Mouse (Mus musculus): ENCODE data around the gene Mkrn1. TPM values are rescaled to one million over a fixed set of nuclear protein-coding genes. Genes with fewer than 3 reads are reported as not detected.
A peak's percentile ranks its signal among the peaks of the same experiment; 100 is the strongest.
"Not testable (repeated sequence)": the region's sequence is repeated elsewhere in the genome, so short reads cannot be mapped to it uniquely, and the experiment has no call there.

The Mkrn1 gene
- 94.2 and 101 TPM in 2 replicates for total RNA-seq (2021)
- long read RNA-seq, experiment 1, transcript Mkrn1-201 (8 exons, 3,046 nt): major isoform, 137 of 216 reads
- long read RNA-seq, experiment 1, transcript Mkrn1-203 (3 exons, 751 nt): minor isoform, 35 of 216 reads
- long read RNA-seq, experiment 1, transcript Mkrn1-202 (5 exons, 1,511 nt): minor isoform, 12 of 216 reads
- long read RNA-seq, experiment 1, partial matches to known transcripts: 8 of 216 reads
- long read RNA-seq, experiment 1, other reads (novel, unspliced or antisense): 24 of 216 reads
- long read RNA-seq, experiment 2, transcript Mkrn1-202 (5 exons, 1,511 nt): minor isoform, 13 of 170 reads
- long read RNA-seq, experiment 2, transcript Mkrn1-203 (3 exons, 751 nt): minor isoform, 26 of 170 reads
- long read RNA-seq, experiment 2, transcript Mkrn1-201 (8 exons, 3,046 nt): major isoform, 110 of 170 reads
- long read RNA-seq, experiment 2, partial matches to known transcripts: 9 of 170 reads
- long read RNA-seq, experiment 2, other reads (novel, unspliced or antisense): 12 of 170 reads

GRCm38 (mm10) chr6:39419851-39420721 is at the start of gene Mkrn1:
Gene Mkrn1, minus strand, starts transcription at chr6:39420462.
- DNase-seq: peak; percentile 83

- no peak for DNase-seq
Measured at GRCm38 (mm10) chr6:39469427-39469826, 49.2 kb upstream of the Mkrn1 start.

DNA sequence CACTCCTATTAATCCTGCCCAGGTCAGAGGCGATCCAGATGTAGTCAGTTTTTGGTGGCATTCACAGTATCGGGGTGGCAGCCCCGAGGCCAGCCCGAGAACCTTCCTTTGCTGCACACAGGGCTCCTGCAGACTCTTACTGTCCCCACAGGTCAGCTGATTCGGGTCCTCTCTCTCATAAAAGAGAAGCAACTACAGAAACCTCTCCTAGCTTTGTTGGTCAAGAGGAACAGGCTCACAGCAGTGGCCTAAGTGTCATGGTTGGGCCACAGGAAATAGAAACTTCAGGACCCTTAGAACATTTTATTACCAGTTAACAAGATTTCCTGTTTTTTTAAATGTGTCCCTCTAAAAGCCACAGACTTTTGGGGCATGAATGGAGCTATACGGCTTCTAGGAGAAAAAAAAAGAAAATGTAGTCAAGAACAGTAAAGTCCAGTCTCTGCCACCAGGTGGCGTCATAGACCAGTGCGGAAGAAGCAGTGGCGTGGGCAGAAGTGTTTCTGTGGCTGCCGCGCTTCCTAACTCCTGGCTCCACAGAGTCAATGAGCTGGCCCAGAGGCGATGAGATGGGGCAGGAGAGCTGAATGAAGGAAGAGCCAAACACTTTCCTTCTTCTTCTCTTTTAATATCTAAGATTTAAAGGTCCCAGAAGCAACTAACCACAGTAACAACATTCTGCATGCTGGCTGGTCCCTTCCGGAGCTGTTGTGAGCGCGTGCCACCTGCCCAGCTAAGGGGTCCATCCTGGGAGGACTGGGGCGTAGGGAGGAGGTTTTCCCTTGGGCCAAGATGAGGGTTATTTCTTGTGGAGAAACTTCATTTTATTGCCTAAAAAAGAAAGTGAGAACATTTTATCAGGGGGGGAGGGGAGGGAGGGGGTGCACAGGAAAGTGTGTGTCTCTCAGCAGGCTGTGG is 42.6 kb upstream of the Mkrn1 start:
- DNase-seq: peak; percentile 90

- DNase-seq: peak; percentile 40
Measured at GRCm38 (mm10) chr6:39460040-39460439, 39.8 kb upstream of the Mkrn1 start.

- no peak for DNase-seq
Measured at GRCm38 (mm10) chr6:39455339-39456160, 35.3 kb upstream of the Mkrn1 start.

GRCm38 (mm10) chr6:39454616-39455015 is 34.4 kb upstream of the Mkrn1 start:
- DNase-seq: no peak

DNA sequence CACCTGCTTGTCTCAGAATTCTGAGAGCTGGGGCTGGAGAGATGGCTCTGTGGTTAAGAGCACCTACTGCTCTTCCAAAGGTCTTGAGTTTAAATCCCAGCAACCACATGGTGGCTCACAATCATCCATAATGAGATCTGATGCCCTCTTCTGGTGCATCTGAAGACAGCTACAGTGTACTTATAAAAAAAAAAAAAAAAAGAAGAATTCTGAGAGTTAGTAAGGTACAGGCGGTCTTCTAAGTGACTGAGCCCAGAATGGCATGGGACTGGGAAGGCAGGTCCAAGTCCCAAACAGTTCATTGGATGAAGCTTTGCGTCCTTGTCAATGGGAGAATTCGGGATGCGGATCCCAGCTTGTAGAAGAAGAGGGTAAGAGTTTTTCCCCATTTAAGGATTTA is 33.3 kb upstream of the Mkrn1 start:
- no peak for DNase-seq

DNA sequence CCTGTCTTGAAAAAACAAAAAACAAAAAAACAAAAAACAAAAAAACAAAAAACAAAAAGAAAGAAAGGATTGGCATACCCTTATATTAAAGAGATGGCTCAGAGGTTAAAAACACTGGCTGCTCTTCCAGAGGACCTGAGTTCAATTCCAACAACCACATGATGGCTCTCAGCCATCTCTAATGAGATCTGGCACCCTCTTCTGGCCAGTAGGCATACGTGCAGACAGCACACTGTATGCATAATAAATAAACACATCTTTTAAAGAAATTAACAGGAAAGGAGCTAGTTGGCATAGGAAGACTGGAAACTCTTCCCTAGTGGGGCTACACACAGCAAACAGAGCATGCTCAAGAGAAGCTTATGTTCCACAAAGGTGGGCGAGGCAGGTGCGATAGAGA is 30.8 kb upstream of the Mkrn1 start:
- no peak for DNase-seq

DNA sequence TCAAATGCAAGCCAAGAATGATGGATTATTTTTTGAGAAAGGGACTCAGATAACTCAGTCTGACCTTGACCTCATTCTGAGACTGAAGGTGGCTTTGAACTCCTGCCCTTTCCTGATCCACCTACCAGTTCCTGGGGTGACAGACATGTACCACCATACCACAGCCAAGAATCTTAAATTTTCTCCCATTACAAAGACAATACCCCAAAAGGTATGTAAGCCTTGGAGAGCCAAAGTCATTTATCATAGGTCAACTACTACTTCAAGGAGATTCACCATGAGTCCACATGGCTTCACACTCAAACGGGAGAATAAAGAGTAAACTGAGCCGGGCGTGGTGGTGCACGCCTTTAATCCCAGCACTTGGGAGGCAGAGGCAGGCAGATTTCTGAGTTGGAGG is 30.3 kb upstream of the Mkrn1 start:
- DNase-seq: no peak

- DNase-seq: peak; percentile 34
Measured at GRCm38 (mm10) chr6:39447429-39448185, 27.3 kb upstream of the Mkrn1 start.

- DNase-seq: no peak
Measured at GRCm38 (mm10) chr6:39445801-39446572, 25.7 kb upstream of the Mkrn1 start.

GRCm38 (mm10) chr6:39442786-39443287 is 22.6 kb upstream of the Mkrn1 start:
- no peak for DNase-seq

GRCm38 (mm10) chr6:39440207-39440606 is 19.9 kb upstream of the Mkrn1 start:
- no peak for DNase-seq

- DNase-seq: not testable (repeated sequence)
Measured at GRCm38 (mm10) chr6:39437519-39437918, 17.3 kb upstream of the Mkrn1 start.

DNA sequence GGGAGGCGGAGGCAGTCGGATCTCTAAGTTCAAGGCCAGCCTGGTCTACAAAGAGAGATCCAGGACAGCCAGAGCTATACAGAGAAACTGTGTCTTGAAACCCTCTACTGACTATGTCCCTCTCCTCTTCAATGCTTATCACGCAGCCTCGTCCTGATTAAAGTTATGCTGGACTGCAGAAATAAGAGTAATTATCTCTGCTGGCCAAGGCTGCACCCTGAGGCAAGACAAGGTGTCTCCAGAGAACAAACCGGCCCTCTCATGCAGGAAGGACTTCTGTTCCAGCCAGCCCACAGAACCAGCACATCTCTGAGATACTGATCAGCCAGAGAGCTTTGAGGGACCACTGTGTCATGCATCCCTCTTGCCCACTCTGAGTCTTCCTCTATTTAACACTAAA is 15.6 kb upstream of the Mkrn1 start:
- DNase-seq: no peak

DNA sequence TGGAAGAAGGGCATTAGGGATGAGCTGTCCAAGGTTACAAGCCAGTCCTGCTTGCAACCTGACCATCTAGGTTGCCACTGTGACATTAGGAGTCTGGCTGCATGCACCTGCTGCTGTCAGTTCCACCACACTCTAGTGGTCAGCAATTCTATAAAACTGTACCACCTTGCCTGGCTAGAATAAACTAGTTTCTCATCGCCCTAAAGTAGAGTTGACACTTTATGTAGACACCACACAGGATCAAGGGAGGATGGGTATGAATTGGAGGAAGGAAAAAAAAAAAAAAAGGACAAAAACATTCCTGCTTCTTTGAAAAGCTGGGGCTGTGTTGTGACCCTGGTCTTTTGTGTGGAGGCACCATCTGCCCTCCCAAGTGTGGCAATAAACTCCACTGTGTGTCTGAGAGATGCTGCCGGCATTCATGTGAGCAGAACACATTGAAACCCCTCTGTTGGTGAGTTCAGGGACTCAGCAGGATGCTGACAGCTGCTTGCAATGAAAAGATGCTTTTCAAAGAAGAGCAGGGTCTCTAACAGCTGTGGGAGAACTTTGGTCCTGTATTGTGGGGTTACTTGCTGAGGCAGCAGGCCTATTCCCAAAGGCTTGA is 14.7 kb upstream of the Mkrn1 start:
- no peak for DNase-seq

DNA sequence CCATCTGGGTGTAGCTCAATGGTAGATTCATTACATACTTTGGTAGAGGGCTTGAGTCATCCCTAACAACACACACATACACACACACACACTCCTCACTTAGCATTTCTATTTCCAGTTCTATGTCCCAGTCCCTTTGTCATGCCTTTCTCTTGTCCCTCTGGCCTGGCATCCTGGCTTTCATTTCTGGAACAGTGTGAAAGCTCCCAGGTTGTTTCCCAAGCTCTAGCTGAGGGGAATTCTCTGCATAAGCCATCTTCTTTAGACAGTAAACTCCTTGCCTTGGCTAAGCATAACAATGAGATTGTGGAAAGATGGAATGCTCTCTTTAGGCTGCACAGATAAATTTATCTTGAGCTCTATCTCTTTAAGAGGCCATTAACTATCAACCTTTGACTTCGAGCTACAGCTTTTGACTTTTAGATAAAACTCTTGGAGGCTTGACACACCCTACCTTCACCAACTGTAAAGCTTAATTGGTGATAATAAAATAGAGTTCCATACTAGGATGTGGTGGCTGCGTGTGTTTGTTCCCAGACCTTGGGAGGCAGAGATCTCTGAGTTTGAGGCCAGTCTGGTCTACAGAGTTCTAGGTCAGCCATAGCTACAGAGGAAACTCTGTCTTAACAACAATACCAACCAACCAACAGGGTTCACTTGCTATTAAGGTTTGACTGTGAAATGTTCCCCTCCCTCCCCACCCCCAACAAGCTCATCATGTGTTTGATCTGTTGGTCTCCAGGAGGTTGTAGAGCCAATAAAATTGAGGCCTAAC is 14.0 kb upstream of the Mkrn1 start:
- DNase-seq: no peak

- no peak for DNase-seq
Measured at GRCm38 (mm10) chr6:39433701-39434100, 13.4 kb upstream of the Mkrn1 start.
